Mouse (Mus musculus) cerebellum, postnatal 10 days (tissue): ENCODE data around the gene Zfp691.
A peak's percentile ranks its signal among the peaks of the same experiment; 100 is the strongest.

Source experiments
- DNase-seq, 2 experiments: peaks; one replicate each; pipeline ENCODE4 v3.0.0; 2021; ENCODE audit warnings: mixed read lengths in 2 of 2

Zfp691 gene

GRCm38 (mm10) chr4:119167068-119167467, 6.9 kb downstream of the Zfp691 start:
- no peak for DNase-seq

GRCm38 (mm10) chr4:119165916-119166315, 8.1 kb downstream of the Zfp691 start:
- no peak for DNase-seq

- no peak for DNase-seq
Observed at GRCm38 (mm10) chr4:119162990-119163389, 11.0 kb downstream of the Zfp691 start.

GRCm38 (mm10) chr4:119161358-119161757, 12.6 kb downstream of the Zfp691 start:
- DNase-seq = no peak

GRCm38 (mm10) chr4:119157891-119158290, 16.1 kb downstream of the Zfp691 start:
- DNase-seq = no peak

- DNase-seq = peak; percentile 79 to 84
Observed at GRCm38 (mm10) chr4:119157186-119157585, 16.8 kb downstream of the Zfp691 start.

GRCm38 (mm10) chr4:119148741-119149140, 25.3 kb downstream of the Zfp691 start:
- DNase-seq = no peak

- no peak for DNase-seq
Observed at GRCm38 (mm10) chr4:119147347-119147746, 26.6 kb downstream of the Zfp691 start.

- DNase-seq = no peak
Observed at GRCm38 (mm10) chr4:119146816-119147215, 27.2 kb downstream of the Zfp691 start.

GRCm38 (mm10) chr4:119142230-119142871, 31.6 kb downstream of the Zfp691 start:
- DNase-seq = peak; percentile 80 to 84

GRCm38 (mm10) chr4:119141191-119141590, 32.8 kb downstream of the Zfp691 start:
- no peak for DNase-seq

GRCm38 (mm10) chr4:119140126-119140525, 33.9 kb downstream of the Zfp691 start:
- DNase-seq = peak; percentile 49 to 58

- DNase-seq = no peak
Observed at GRCm38 (mm10) chr4:119138776-119139175, 35.2 kb downstream of the Zfp691 start.

GRCm38 (mm10) chr4:119138171-119138570, 35.8 kb downstream of the Zfp691 start:
- peak; percentile 88 to 91 for DNase-seq

- DNase-seq = no peak
Observed at GRCm38 (mm10) chr4:119137313-119137712, 36.7 kb downstream of the Zfp691 start.

- DNase-seq = no peak
Observed at GRCm38 (mm10) chr4:119133860-119134259, 40.1 kb downstream of the Zfp691 start.

- no peak for DNase-seq
Observed at GRCm38 (mm10) chr4:119133306-119133705, 40.7 kb downstream of the Zfp691 start.

- no peak for DNase-seq
Observed at GRCm38 (mm10) chr4:119131189-119131910, 42.6 kb downstream of the Zfp691 start.

GRCm38 (mm10) chr4:119129096-119129495, 44.9 kb downstream of the Zfp691 start:
- DNase-seq = no peak

- no peak for DNase-seq
Observed at GRCm38 (mm10) chr4:119128547-119128946, 45.4 kb downstream of the Zfp691 start.

GRCm38 (mm10) chr4:119127229-119127628, 46.8 kb downstream of the Zfp691 start:
- no peak for DNase-seq

- no peak for DNase-seq
Observed at GRCm38 (mm10) chr4:119125577-119126270, 48.3 kb downstream of the Zfp691 start.

- DNase-seq = no peak
Observed at GRCm38 (mm10) chr4:119124771-119125273, 49.2 kb downstream of the Zfp691 start.

GRCm38 (mm10) chr4:119121249-119121648, 52.7 kb downstream of the Zfp691 start:
- peak in 1 of 2 experiments; percentile 58 for DNase-seq
